8 mouse cellular contexts compared by ENCODE assay signal in genomic region chr2:158546751-158547150, GRCm38 (mm10). TPM values are rescaled to one million over a fixed set of nuclear protein-coding genes. Genes with fewer than 3 reads are reported as not detected.
A peak's percentile ranks its signal among the peaks of the same experiment; 100 is the strongest.
DNase-seq lines count a peak whose midpoint lies in the region; TF ChIP-seq lines count a peak whose summit lies in the region.

No protein-coding gene starts in this region.

- H3K27ac ChIP-seq in cortical plate, adult 2 months (ENCODE audit: insufficient read depth, low read length) = no peak overlapping the region

- no peaks in the 10 kb centered on the region for H3K4me1 ChIP-seq in cortical plate, adult 2 months (ENCODE audit: control insufficient read depth, insufficient read depth, low read length)

- TF ChIP-seq CTCF in cortical plate, adult 2 months (IDR thresholded peaks at IDR 0.05; ENCODE audit: extremely low read depth, insufficient read depth, low read length) = peak; percentile 71

- DNase-seq in ovary, postnatal 10 days (ENCODE audit: low spot score) = peak; percentile 35
- DNase-seq in ovary, adult 18-20 months (ENCODE audit: low spot score) = no peak
- peak; percentile 67 for DNase-seq in gastrocnemius, postnatal 14 days
- peak; percentile 80 for DNase-seq in induced T-regulatory cell, adult 2 months (ENCODE audit: low read depth)
- DNase-seq in left cerebral cortex, adult 8-10 months (ENCODE audit: low spot score in 2 of 2) = peak; percentile 39 to 72
- peak; percentile 87 for DNase-seq in mesoderm, embryonic 11.5 days (ENCODE audit: low read depth, low spot score)
- peak; percentile 25 for DNase-seq in skeletal muscle tissue, adult 2 months (ENCODE audit: low read depth, low spot score)

- intact Hi-C loops in gastrocnemius, postnatal 14 days (cut with DNase I; ENCODE audit: low total_unique reads) = loop anchor here (2.0 kb wide), 1 partner anchor 94 kb away; no protein-coding TSS in a partner anchor

- no peak overlapping the region for H3K4me3 ChIP-seq in cortical plate, adult 2 months (ENCODE audit: insufficient read depth, low read length)

- no peak for TF ChIP-seq POLR2A in cortical plate, adult 2 months (IDR thresholded peaks at IDR 0.05; ENCODE audit: extremely low read depth, insufficient read depth, low read length)

RNA-seq across cellular contexts. Expression of gene Arhgap40, which starts 34.2 kb away (rescaled TPM):
- polyA plus RNA-seq in cortical plate, adult 2 months (2012; rRNA removed) = 1.3 TPM in 2 replicates
- not detected for total RNA-seq in gastrocnemius, postnatal 14 days (2021)
- total RNA-seq in left cerebral cortex, adult 8-10 months (2022) = under 1 TPM in 1 of 4 experiments, not detected in 3; 0.54 TPM

RNA-seq across cellular contexts. Expression of gene Adig, which starts 44.3 kb away (rescaled TPM):
- not detected in 2 replicates for polyA plus RNA-seq in cortical plate, adult 2 months (2012; rRNA removed)
- total RNA-seq in gastrocnemius, postnatal 14 days (2021) = under 1 TPM in 1 of 2 experiments, not detected in 1; 0.59 TPM
- total RNA-seq in left cerebral cortex, adult 8-10 months (2022) = not detected
